Mouse (Mus musculus) hindbrain, embryonic 12.5 days (tissue): ENCODE results near the gene Megf8. TPM values are rescaled to one million over a fixed set of nuclear protein-coding genes. Genes with fewer than 3 reads are reported as not detected.
"Not testable (repeated sequence)": the region's sequence is repeated elsewhere in the genome, so short reads cannot be mapped to it uniquely, and the experiment has no call there.

Experiments
- ATAC-seq: fragments of 200-750 bp; cut with Nextera tagmentation; 2 replicates; pipeline ENCODE4 v1.8.0; 2017; ENCODE audit warnings: moderate TSS enrichment; ENCODE audit not compliant: low FRiP score
- H3K27ac ChIP-seq: fragments of 300-500 bp; sonication (generic); 2 replicates; pipeline ENCODE4 v1.5.1; 2016; ENCODE audit warnings: mild to moderate bottlenecking
- H3K27me3 ChIP-seq: fragments of 300-500 bp; sonication (generic); 2 replicates; pipeline ENCODE4 v1.6.1; 2016; ENCODE audit warnings: mild to moderate bottlenecking
- H3K36me3 ChIP-seq: fragments of 300-500 bp; sonication (generic); 2 replicates; pipeline ENCODE4 v1.6.1; 2016; ENCODE audit warnings: mild to moderate bottlenecking
- H3K4me1 ChIP-seq: fragments of 300-500 bp; sonication (generic); 2 replicates; pipeline ENCODE4 v1.6.1; 2016
- H3K4me2 ChIP-seq: fragments of 300-500 bp; sonication (generic); replicated peaks from 2 replicates; pipeline ENCODE4 v1.6.1; 2016; ENCODE audit warnings: mild to moderate bottlenecking
- H3K4me3 ChIP-seq: fragments of 300-500 bp; sonication (generic); 2 replicates; pipeline ENCODE4 v1.5.1; 2016; ENCODE audit warnings: mild to moderate bottlenecking
- H3K9ac ChIP-seq: fragments of 300-500 bp; sonication (generic); 2 replicates; pipeline ENCODE4 v1.6.1; 2016; ENCODE audit warnings: mild to moderate bottlenecking, moderate library complexity
- H3K9me3 ChIP-seq: fragments of 300-500 bp; sonication (generic); replicated peaks from 2 replicates; pipeline ENCODE4 v1.6.1; 2016; ENCODE audit warnings: mild to moderate bottlenecking
- WGBS: fragments of 180-500 bp; shearing (Covaris S2); methylation state at CpG from one replicate; pipeline ENCODE4 v1.1.7; 2016; 5-methylcytosine and 5-hydroxymethylcytosine counted together
- polyA plus RNA-seq: library from polyadenylated mRNA; unstranded; fragments of >200 nt; fragmentation: Nextera tagmentation; extraction: Ambion mirVana; gene quantifications from 2 replicates; pipeline ENCODE4 v1.2.1, GENCODE M21; 2016

Gene Megf8
- polyA plus RNA-seq, 1 experiment from 2014 or later, result 23.0 TPM

- H3K27me3 ChIP-seq, result no peaks in the 10 kb centered on the region
- H3K27ac ChIP-seq, result peak overlapping the region; percentile 76; the same call in 1 of the 2 replicates
- H3K4me1 ChIP-seq, result peaks cover 26% of the 10 kb centered on the region
- peak overlapping the region; percentile 75 for H3K4me2 ChIP-seq
- H3K4me3 ChIP-seq, result peak overlapping the region; percentile 62
- no peaks in the 10 kb centered on the region for H3K36me3 ChIP-seq
- WGBS, result under 1% methylated on average over 22 of the region's 22 CpGs
- ATAC-seq, result peak; percentile 55
- H3K9ac ChIP-seq, result peak overlapping the region; percentile 76
- H3K9me3 ChIP-seq, result no peaks in the 10 kb centered on the region
These were observed 78.2 kb downstream of the Megf8 start for GRCm38 (mm10) chr7:25395186-25395557.

- peak overlapping the region; percentile 76 for H3K27ac ChIP-seq
- ATAC-seq, result peak; percentile 96
- peak overlapping the region; percentile 75 for H3K4me2 ChIP-seq
- no peaks in the 10 kb centered on the region for H3K36me3 ChIP-seq
- peak overlapping the region; percentile 76 for H3K9ac ChIP-seq
- no peaks in the 10 kb centered on the region for H3K27me3 ChIP-seq
- 7% methylated on average over 51 of the region's 52 CpGs for WGBS
- H3K4me1 ChIP-seq, result peaks cover 19% of the 10 kb centered on the region
- peak overlapping the region; percentile 62 for H3K4me3 ChIP-seq
- no peaks in the 10 kb centered on the region for H3K9me3 ChIP-seq
These were observed 78.9 kb downstream of the Megf8 start for GRCm38 (mm10) chr7:25395558-25396521.

GRCm38 (mm10) chr7:25396621-25397020 lies 79.7 kb downstream of the Megf8 start:
- Histone ChIP-seq H3K27ac (no peak overlapping the region), H3K4me2 (peak overlapping the region; percentile 75), H3K4me3 (no peak overlapping the region), H3K9me3 (no peaks in the 10 kb centered on the region), H3K4me1 (peaks cover 15% of the 10 kb centered on the region), H3K27me3 (no peaks in the 10 kb centered on the region), H3K36me3 (no peaks in the 10 kb centered on the region), H3K9ac (no peak overlapping the region)
- WGBS, result 86% methylated on average over 14 of the region's 14 CpGs
- peak; percentile 2; the same call in 1 of the 2 replicates for ATAC-seq

- H3K9ac ChIP-seq, result no peak within 1 kb of the TSS
- H3K9me3 ChIP-seq, result no peaks in the 10 kb centered on the region
- 88% methylated on average over 1 of the region's 1 CpGs for WGBS
- no peak within 1 kb of the TSS for H3K4me2 ChIP-seq
- no peak for ATAC-seq
- H3K4me3 ChIP-seq, result no peak within 1 kb of the TSS
- H3K4me1 ChIP-seq, result peaks cover 16% of the 10 kb centered on the region
- no peaks in the 10 kb centered on the region for H3K36me3 ChIP-seq
- no peaks in the 10 kb centered on the region for H3K27me3 ChIP-seq
- no peak within 1 kb of the TSS for H3K27ac ChIP-seq
These were observed 81.6 kb downstream of the Megf8 start, which contains the start of gene Lipe for GRCm38 (mm10) chr7:25398610-25399009. Gene Lipe, minus strand, starts transcription at chr7:25398710.

GRCm38 (mm10) chr7:25399028-25399427 lies 82.1 kb downstream of the Megf8 start:
- H3K27me3 ChIP-seq, H3K4me2 ChIP-seq, H3K4me3 ChIP-seq, H3K27ac ChIP-seq, H3K9ac ChIP-seq, H3K36me3 ChIP-seq, H3K9me3 ChIP-seq, ATAC-seq: not testable (repeated sequence)
- H3K4me1 ChIP-seq, result peaks cover 13% of the 10 kb centered on the region

- Histone ChIP-seq H3K9ac (no peak overlapping the region), H3K4me3 (no peak overlapping the region), H3K36me3 (no peaks in the 10 kb centered on the region), H3K27ac (no peak overlapping the region), H3K4me2 (no peak overlapping the region), H3K9me3 (no peaks in the 10 kb centered on the region), H3K27me3 (no peaks in the 10 kb centered on the region), H3K4me1 (0 out of 2 replicates have a peak, but pooled peaks cover 4% of the 10 kb centered on the region)
- no peak for ATAC-seq
- 54% methylated on average over 2 of the region's 2 CpGs for WGBS
These were observed 84.6 kb downstream of the Megf8 start for GRCm38 (mm10) chr7:25401551-25401950.

- WGBS, result 23% methylated on average over 5 of the region's 5 CpGs
- no peak overlapping the region for H3K9ac ChIP-seq
These were observed 85.0 kb downstream of the Megf8 start for GRCm38 (mm10) chr7:25401986-25402385.

GRCm38 (mm10) chr7:25402671-25403101 lies 85.7 kb downstream of the Megf8 start:
- ATAC-seq, result no peak

More at GRCm38 (mm10) chr7:25401986-25402385, 85.0 kb downstream of the Megf8 start:
- no peaks in the 10 kb centered on the region for H3K9me3 ChIP-seq
- ATAC-seq, result no peak
- no peak overlapping the region for H3K27ac ChIP-seq
- no peaks in the 10 kb centered on the region for H3K27me3 ChIP-seq
- no peak overlapping the region for H3K4me2 ChIP-seq
- H3K4me3 ChIP-seq, result no peak overlapping the region
- no peaks in the 10 kb centered on the region for H3K36me3 ChIP-seq
- 0 out of 2 replicates have a peak, but pooled peaks cover 4% of the 10 kb centered on the region for H3K4me1 ChIP-seq

GRCm38 (mm10) chr7:25406468-25406867 lies 89.5 kb downstream of the Megf8 start:
- H3K4me2 ChIP-seq, result no peak overlapping the region
- H3K9me3 ChIP-seq, result no peaks in the 10 kb centered on the region
- no peak overlapping the region for H3K9ac ChIP-seq
- 0 out of 2 replicates have a peak, but pooled peaks cover 4% of the 10 kb centered on the region for H3K4me1 ChIP-seq
- no peaks in the 10 kb centered on the region for H3K27me3 ChIP-seq
- H3K4me3 ChIP-seq, result no peak overlapping the region
- H3K27ac ChIP-seq, result no peak overlapping the region
- no peak for ATAC-seq
- 88% methylated on average over 7 of the region's 7 CpGs for WGBS
- no peaks in the 10 kb centered on the region for H3K36me3 ChIP-seq

More at GRCm38 (mm10) chr7:25402671-25403101, 85.7 kb downstream of the Megf8 start:
- whole genome bisulfite sequencing, result 2% methylated on average over 2 of the region's 2 CpGs
- H3K4me1 ChIP-seq, result 0 out of 2 replicates have a peak, but pooled peaks cover 4% of the 10 kb centered on the region
- no peak overlapping the region for H3K4me3 ChIP-seq
- no peaks in the 10 kb centered on the region for H3K27me3 ChIP-seq
- no peak overlapping the region for H3K27ac ChIP-seq
- H3K9me3 ChIP-seq, result no peaks in the 10 kb centered on the region
- H3K4me2 ChIP-seq, result no peak overlapping the region
- no peaks in the 10 kb centered on the region for H3K36me3 ChIP-seq
- H3K9ac ChIP-seq, result no peak overlapping the region

GRCm38 (mm10) chr7:25409114-25409760 lies 92.3 kb downstream of the Megf8 start:
- H3K27ac ChIP-seq, result no peak overlapping the region

GRCm38 (mm10) chr7:25410969-25411615 lies 94.1 kb downstream of the Megf8 start:
- H3K9ac ChIP-seq, result no peak overlapping the region
- no peaks in the 10 kb centered on the region for H3K9me3 ChIP-seq
- no peak overlapping the region for H3K27ac ChIP-seq
- WGBS, result 90% methylated on average over 1 of the region's 1 CpGs
- ATAC-seq, result no peak
- 0 out of 2 replicates have a peak, but pooled peaks cover 2% of the 10 kb centered on the region for H3K4me1 ChIP-seq
- no peaks in the 10 kb centered on the region for H3K27me3 ChIP-seq
- H3K4me2 ChIP-seq, result no peak overlapping the region
- H3K36me3 ChIP-seq, result no peaks in the 10 kb centered on the region
- H3K4me3 ChIP-seq, result no peak overlapping the region

More at GRCm38 (mm10) chr7:25409114-25409760, 92.3 kb downstream of the Megf8 start:
- Histone ChIP-seq H3K4me3 (no peak overlapping the region), H3K9me3 (no peaks in the 10 kb centered on the region), H3K4me2 (no peak overlapping the region), H3K9ac (no peak overlapping the region), H3K4me1 (0 out of 2 replicates have a peak, but pooled peaks cover 2% of the 10 kb centered on the region), H3K36me3 (no peaks in the 10 kb centered on the region), H3K27me3 (no peaks in the 10 kb centered on the region)
- no peak for ATAC-seq
- WGBS, result 55% methylated on average over 4 of the region's 4 CpGs

GRCm38 (mm10) chr7:25411861-25412260 lies 94.9 kb downstream of the Megf8 start:
- Histone ChIP-seq H3K9me3 (no peaks in the 10 kb centered on the region), H3K4me1 (0 out of 2 replicates have a peak, but pooled peaks cover 2% of the 10 kb centered on the region), H3K27ac (no peak overlapping the region), H3K4me2 (no peak overlapping the region), H3K36me3 (no peaks in the 10 kb centered on the region), H3K9ac (no peak overlapping the region), H3K4me3 (no peak overlapping the region), H3K27me3 (no peaks in the 10 kb centered on the region)
- WGBS, result 82% methylated on average over 3 of the region's 3 CpGs
- ATAC-seq, result no peak
